Mouse (Mus musculus) midbrain, postnatal 0 days (tissue): Measurements from ENCODE around the gene Akap13. TPM values are rescaled to one million over a fixed set of nuclear protein-coding genes. Genes with fewer than 3 reads are reported as not detected.

Experiments
- ATAC-seq: fragments of 200-750 bp; cut with Nextera tagmentation; 2 replicates; pipeline ENCODE4 v1.8.0; 2017; ENCODE audit warnings: moderate number of reproducible peaks, mild to moderate bottlenecking, moderate TSS enrichment, moderate library complexity; ENCODE audit not compliant: low FRiP score
- DNase-seq: peaks from one replicate; pipeline ENCODE4 v3.0.0-alpha.2; 2015; ENCODE audit warnings: low spot score
- H3K27ac ChIP-seq: fragments of 300-500 bp; sonication (generic); 2 replicates; pipeline ENCODE4 v1.5.1; 2014; ENCODE audit warnings: low read depth, mild to moderate bottlenecking, low read length, mixed read lengths
- H3K27me3 ChIP-seq: fragments of 300-500 bp; sonication (generic); 2 replicates; pipeline ENCODE4 v1.6.1; 2014; ENCODE audit warnings: low read length, control low read depth, mixed read lengths; ENCODE audit not compliant: insufficient read depth
- H3K36me3 ChIP-seq: fragments of 300-500 bp; sonication (generic); 2 replicates; pipeline ENCODE4 v1.6.1; 2014; ENCODE audit warnings: low read length, control low read depth, mixed read lengths; ENCODE audit not compliant: insufficient read depth
- H3K4me1 ChIP-seq: fragments of 300-500 bp; sonication (generic); 2 replicates; pipeline ENCODE4 v1.6.1; 2014; ENCODE audit warnings: mild to moderate bottlenecking, control low read depth, antibody characterized with exemption, low read length, mixed read lengths; ENCODE audit not compliant: insufficient read depth
- H3K4me2 ChIP-seq: fragments of 300-500 bp; sonication (generic); 2 replicates; pipeline ENCODE4 v1.6.1; 2014; ENCODE audit warnings: low read depth, mild to moderate bottlenecking, low read length, mixed read lengths; ENCODE audit not compliant: poor library complexity, severe bottlenecking
- H3K4me3 ChIP-seq: fragments of 300-500 bp; sonication (generic); 2 replicates; pipeline ENCODE4 v1.5.1; 2014; ENCODE audit warnings: low read depth, mild to moderate bottlenecking, low read length, moderate library complexity
- H3K9ac ChIP-seq: fragments of 300-500 bp; sonication (generic); replicated peaks from 2 replicates; pipeline ENCODE4 v1.6.1; 2014; ENCODE audit warnings: mild to moderate bottlenecking, low read length, moderate library complexity, mixed read lengths; ENCODE audit not compliant: poor library complexity, severe bottlenecking
- H3K9me3 ChIP-seq: fragments of 300-500 bp; sonication (generic); 2 replicates; pipeline ENCODE4 v1.6.1; 2016; ENCODE audit warnings: low read length, control low read depth
- CTCF ChIP-seq: IDR thresholded peaks from 2 replicates; pipeline ENCODE4 v1.5.1; 2016; ENCODE audit warnings: antibody characterized with exemption, mild to moderate bottlenecking
- WGBS: fragments of 180-500 bp; shearing (Covaris S2); extraction: QIAGEN DNeasy Blood & Tissue Kit; methylation state at CpG from one replicate; pipeline ENCODE4 v1.1.7; 2014; 5-methylcytosine and 5-hydroxymethylcytosine counted together
- polyA plus RNA-seq: library from polyadenylated mRNA; unstranded; fragments of >200 nt; fragmentation: Nextera tagmentation; extraction: Ambion mirVana; gene quantifications from 2 replicates; pipeline ENCODE4 v1.2.1, GENCODE M21; 2015
- total RNA-seq: library from RNA; depleted of rRNA; stranded (reverse); fragments of >200 nt; gene quantifications from 2 replicates; pipeline ENCODE4 v1.2.3, GENCODE M21; 2014

Akap13 gene
- total and polyA plus RNA-seq, 2 experiments from 2014 or later, result 11.7 to 24.6 TPM

DNA sequence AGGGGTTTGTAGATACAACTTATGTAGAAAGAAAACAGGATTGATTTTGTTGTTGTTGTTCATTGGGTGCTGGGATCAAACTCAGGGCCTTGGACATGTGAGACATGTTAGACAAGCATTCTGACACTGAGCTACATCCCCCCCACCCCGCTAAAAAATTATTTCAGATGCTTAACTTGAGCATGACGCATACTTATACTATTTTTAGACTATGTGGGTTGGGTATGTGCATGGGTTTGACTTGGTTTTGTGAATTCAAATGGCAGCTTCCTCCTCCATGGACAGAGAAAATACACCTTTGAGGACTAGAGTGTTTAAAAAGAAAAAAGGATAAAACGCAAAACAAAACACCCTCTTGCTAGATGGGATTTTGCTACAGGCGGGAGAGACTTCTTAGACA is 26.4 kb upstream of the Akap13 start:
- no peak for DNase-seq
- no peak for TF ChIP-seq CTCF
- no peaks in the 10 kb centered on the region for H3K9me3 ChIP-seq
- no peaks in the 10 kb centered on the region for H3K4me1 ChIP-seq
- no peak overlapping the region for H3K4me2 ChIP-seq
- H3K27ac ChIP-seq, result no peak overlapping the region
- no peak overlapping the region for H3K9ac ChIP-seq
- WGBS, result 89% methylated on average over 4 of the region's 4 CpGs
- no peak for ATAC-seq
- no peaks in the 10 kb centered on the region for H3K27me3 ChIP-seq
- H3K4me3 ChIP-seq, result no peak overlapping the region
- no peaks in the 10 kb centered on the region for H3K36me3 ChIP-seq

DNA sequence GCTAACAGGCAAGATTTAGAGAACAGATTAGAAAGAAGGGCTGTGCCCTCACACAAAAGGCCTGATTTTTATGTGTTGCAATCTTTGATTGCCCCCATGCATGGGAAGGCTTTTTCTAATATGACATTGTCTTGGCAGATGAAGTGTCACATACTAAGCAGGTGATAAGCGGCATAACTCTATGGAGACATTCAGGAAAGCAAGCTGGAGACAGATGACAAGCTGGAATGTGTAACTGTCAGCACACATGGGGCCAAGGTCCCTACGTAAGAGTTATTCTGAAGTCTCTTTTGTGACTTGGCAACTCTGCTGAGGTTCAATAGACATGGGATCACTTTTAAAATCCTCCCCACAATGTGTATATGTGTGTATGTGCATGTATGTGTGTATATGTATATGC is 24.8 kb upstream of the Akap13 start:
- H3K27me3 ChIP-seq, result no peaks in the 10 kb centered on the region
- no peak for TF ChIP-seq CTCF

DNA sequence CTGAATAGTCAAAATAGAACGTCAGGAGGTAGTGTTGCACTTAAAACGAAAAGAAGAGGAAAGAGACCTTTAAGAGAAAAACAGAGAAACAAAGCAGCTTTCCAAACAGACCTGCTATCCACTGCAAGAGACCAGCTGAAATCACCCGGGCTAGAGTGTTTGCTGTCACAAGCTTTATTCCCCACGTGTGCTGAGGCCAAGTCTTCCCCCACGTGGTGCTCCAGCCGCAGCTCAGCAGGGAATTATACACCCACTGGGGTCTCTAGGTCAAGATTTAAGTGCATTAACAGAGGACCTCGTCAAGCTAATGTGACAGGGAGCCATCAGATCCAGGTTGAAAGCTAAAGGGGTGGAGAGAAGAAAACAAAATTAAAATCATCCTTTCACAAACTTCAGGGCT is 24.3 kb upstream of the Akap13 start:
- Histone ChIP-seq H3K27me3 (no peaks in the 10 kb centered on the region), H3K4me2 (no peak overlapping the region), H3K27ac (no peak overlapping the region), H3K4me1 (no peaks in the 10 kb centered on the region), H3K36me3 (no peaks in the 10 kb centered on the region), H3K4me3 (no peak overlapping the region), H3K9ac (no peak overlapping the region), H3K9me3 (no peaks in the 10 kb centered on the region)
- DNase-seq (no peak), ATAC-seq (no peak)
- WGBS, result 39% methylated on average over 7 of the region's 7 CpGs
- no peak for TF ChIP-seq CTCF

More for the DNA sequence above, 24.8 kb upstream of the Akap13 start:
- Histone ChIP-seq H3K4me3 (no peak overlapping the region), H3K9ac (no peak overlapping the region), H3K4me2 (no peak overlapping the region), H3K27ac (no peak overlapping the region), H3K4me1 (no peaks in the 10 kb centered on the region), H3K9me3 (no peaks in the 10 kb centered on the region), H3K36me3 (no peaks in the 10 kb centered on the region)
- DNase-seq (no peak), ATAC-seq (no peak)
- 80% methylated on average over 2 of the region's 2 CpGs for WGBS

DNA sequence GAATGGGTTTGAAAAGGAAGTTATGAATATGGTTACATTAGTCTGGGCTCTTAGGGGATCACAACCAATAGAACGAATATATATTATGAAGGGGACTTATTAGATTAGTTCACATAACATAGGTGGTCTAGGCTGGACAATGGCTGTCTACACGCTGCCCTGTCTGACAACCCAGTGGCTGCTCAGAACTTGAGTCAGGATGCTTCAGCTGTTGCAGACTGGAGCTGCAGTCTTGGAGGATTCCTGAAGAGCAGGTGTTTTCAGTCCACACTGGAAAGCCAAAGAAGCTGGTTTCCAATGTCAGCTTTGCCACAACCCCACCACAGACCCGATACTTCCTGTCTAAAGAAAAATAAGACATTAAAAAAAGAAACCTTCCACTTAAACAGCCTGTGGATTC is 23.3 kb upstream of the Akap13 start:
- Histone ChIP-seq H3K4me3 (no peak overlapping the region), H3K36me3 (no peaks in the 10 kb centered on the region), H3K4me1 (no peaks in the 10 kb centered on the region), H3K9me3 (no peaks in the 10 kb centered on the region), H3K27me3 (no peaks in the 10 kb centered on the region), H3K4me2 (no peak overlapping the region), H3K27ac (no peak overlapping the region), H3K9ac (no peak overlapping the region)
- ATAC-seq (no peak), DNase-seq (no peak)
- no peak for TF ChIP-seq CTCF
- WGBS, result 85% methylated on average over 3 of the region's 3 CpGs

DNA sequence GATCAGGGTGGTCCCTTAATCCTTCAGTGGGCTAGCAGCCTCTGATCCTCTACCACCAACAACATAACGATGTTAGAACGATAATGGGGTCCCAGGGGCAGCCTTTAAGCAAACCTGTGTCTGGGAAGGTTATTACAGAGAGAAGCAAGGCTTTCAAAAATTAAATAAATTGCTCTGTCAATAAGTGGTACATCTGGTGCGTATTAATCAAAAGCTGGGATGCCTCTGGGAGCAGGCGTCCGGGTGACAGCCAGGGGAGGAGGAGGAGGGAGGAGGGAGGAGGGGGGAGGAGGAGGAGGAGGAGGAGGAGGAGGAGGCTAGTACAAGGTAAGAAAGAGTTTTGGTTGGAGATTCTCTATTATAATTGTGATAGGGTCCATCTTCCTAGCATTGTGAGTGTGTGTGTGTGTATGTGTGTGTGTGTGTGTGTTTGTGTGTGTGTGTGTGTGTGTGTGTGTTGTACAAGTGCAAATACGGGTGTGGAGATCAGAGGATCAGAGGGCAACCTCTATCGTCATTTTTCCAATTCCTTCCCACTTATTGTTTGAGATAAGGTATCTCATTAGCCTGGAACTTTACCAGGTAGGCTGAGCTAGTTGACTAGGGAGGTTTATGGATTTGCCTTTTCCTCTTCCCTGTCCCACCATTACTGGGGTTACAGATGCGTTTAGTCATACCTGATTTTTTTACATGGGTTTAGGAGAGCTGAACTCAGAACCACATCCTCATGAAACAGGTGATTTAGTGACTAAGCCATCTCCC is 18.7 kb upstream of the Akap13 start:
- no peak for TF ChIP-seq CTCF
- H3K4me3 ChIP-seq, result no peak overlapping the region
- H3K27ac ChIP-seq, result no peak overlapping the region
- no peaks in the 10 kb centered on the region for H3K4me1 ChIP-seq
- no peaks in the 10 kb centered on the region for H3K9me3 ChIP-seq
- ATAC-seq, result no peak
- no peaks in the 10 kb centered on the region for H3K27me3 ChIP-seq
- no peak overlapping the region for H3K4me2 ChIP-seq
- no peak overlapping the region for H3K9ac ChIP-seq
- DNase-seq, result no peak
- 63% methylated on average over 6 of the region's 8 CpGs for WGBS
- H3K36me3 ChIP-seq, result no peaks in the 10 kb centered on the region

DNA sequence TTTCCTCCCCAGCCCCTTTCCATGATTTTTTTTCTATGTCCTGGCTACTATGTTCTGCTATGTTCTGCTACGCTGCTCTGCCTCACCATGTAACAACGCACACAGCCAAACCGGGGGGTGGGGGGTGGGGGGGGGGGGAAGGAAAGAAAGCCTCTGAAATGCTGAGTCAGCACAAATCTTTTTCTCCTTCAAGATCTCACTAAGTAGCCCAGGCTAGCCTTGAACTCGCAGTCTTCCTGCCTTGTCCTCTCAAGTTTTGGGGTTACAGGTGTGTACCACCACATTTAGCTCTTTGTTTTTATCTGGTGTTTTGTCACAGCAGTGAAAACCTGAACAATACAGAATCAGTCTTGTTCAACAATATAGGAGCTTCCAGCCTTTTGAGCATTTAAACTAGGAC is 15.8 kb upstream of the Akap13 start:
- Histone ChIP-seq H3K4me2 (no peak overlapping the region), H3K9me3 (no peaks in the 10 kb centered on the region), H3K27me3 (no peaks in the 10 kb centered on the region), H3K36me3 (no peaks in the 10 kb centered on the region), H3K4me3 (no peak overlapping the region), H3K27ac (no peak overlapping the region), H3K4me1 (no peaks in the 10 kb centered on the region), H3K9ac (no peak overlapping the region)
- WGBS, result 89% methylated on average over 4 of the region's 4 CpGs
- no peak for TF ChIP-seq CTCF
- no peak for ATAC-seq
- no peak for DNase-seq
